Mouse (Mus musculus) hindbrain, embryonic 16.5 days (tissue): ENCODE results near the gene Hnrnpl. TPM values are rescaled to one million over a fixed set of nuclear protein-coding genes. Genes with fewer than 3 reads are reported as not detected.

Experiments used
- ATAC-seq: fragments of 200-750 bp; cut with Nextera tagmentation; 2 replicates; pipeline ENCODE4 v1.8.0; 2017; ENCODE audit warnings: moderate TSS enrichment, moderate library complexity
- H3K27ac ChIP-seq: fragments of 300-500 bp; sonication (generic); 2 replicates; pipeline ENCODE4 v1.5.1; 2014; ENCODE audit warnings: low read depth, mild to moderate bottlenecking, control low read depth, low read length, moderate library complexity
- H3K27me3 ChIP-seq: fragments of 300-500 bp; sonication (generic); replicated peaks from 2 replicates; pipeline ENCODE4 v1.6.1; 2014; ENCODE audit warnings: low read length; ENCODE audit not compliant: control insufficient read depth, insufficient read depth
- H3K36me3 ChIP-seq: fragments of 300-500 bp; sonication (generic); 2 replicates; pipeline ENCODE4 v1.6.1; 2014; ENCODE audit warnings: mild to moderate bottlenecking, low read length, moderate library complexity, mixed read lengths; ENCODE audit not compliant: control insufficient read depth, insufficient read depth
- H3K4me1 ChIP-seq: fragments of 300-500 bp; sonication (generic); 2 replicates; pipeline ENCODE4 v1.6.1; 2014; ENCODE audit warnings: low read depth, low read length; ENCODE audit not compliant: control insufficient read depth, insufficient read depth
- H3K4me2 ChIP-seq: fragments of 300-500 bp; sonication (generic); 2 replicates; pipeline ENCODE4 v1.6.1; 2014; ENCODE audit warnings: mild to moderate bottlenecking, low read length, control low read depth, moderate library complexity
- H3K4me3 ChIP-seq: fragments of 300-500 bp; sonication (generic); 2 replicates; pipeline ENCODE4 v1.5.1; 2014; ENCODE audit warnings: mild to moderate bottlenecking, low read length, control low read depth, moderate library complexity
- H3K9ac ChIP-seq: fragments of 300-500 bp; sonication (generic); 2 replicates; pipeline ENCODE4 v1.6.1; 2014; ENCODE audit warnings: low read depth, mild to moderate bottlenecking, control low read depth, low read length, moderate library complexity
- H3K9me3 ChIP-seq: fragments of 300-500 bp; sonication (generic); 2 replicates; pipeline ENCODE4 v1.6.1; 2014; ENCODE audit warnings: mild to moderate bottlenecking, low read length, moderate library complexity; ENCODE audit not compliant: control insufficient read depth
- WGBS: fragments of 180-500 bp; shearing (Covaris S2); extraction: QIAGEN DNeasy Blood & Tissue Kit; methylation state at CpG from one replicate; pipeline ENCODE4 v1.1.7; 2014; 5-methylcytosine and 5-hydroxymethylcytosine counted together
- polyA plus RNA-seq: library from polyadenylated mRNA; unstranded; fragments of >200 nt; fragmentation: Nextera tagmentation; extraction: Ambion mirVana; gene quantifications from 2 replicates; pipeline ENCODE4 v1.2.1, GENCODE M21; 2015

The Hnrnpl gene
- polyA plus RNA-seq, 1 experiment from 2014 or later, result 117 TPM

- Histone ChIP-seq H3K4me2 (peak overlapping the region; percentile 99), H3K36me3 (peaks cover 10% of the 10 kb centered on the region), H3K9me3 (no peaks in the 10 kb centered on the region), H3K4me1 (peaks cover 22% of the 10 kb centered on the region), H3K4me3 (peak overlapping the region; percentile 88), H3K27me3 (no peaks in the 10 kb centered on the region), H3K9ac (peak overlapping the region; percentile 97), H3K27ac (peak overlapping the region; percentile 100)
- ATAC-seq, result peak; percentile 64
- WGBS, result 0% methylated on average over 27 of the region's 32 CpGs
Measured at GRCm38 (mm10) chr7:28808957-28809393, 634 bp downstream of the Hnrnpl start.

DNA sequence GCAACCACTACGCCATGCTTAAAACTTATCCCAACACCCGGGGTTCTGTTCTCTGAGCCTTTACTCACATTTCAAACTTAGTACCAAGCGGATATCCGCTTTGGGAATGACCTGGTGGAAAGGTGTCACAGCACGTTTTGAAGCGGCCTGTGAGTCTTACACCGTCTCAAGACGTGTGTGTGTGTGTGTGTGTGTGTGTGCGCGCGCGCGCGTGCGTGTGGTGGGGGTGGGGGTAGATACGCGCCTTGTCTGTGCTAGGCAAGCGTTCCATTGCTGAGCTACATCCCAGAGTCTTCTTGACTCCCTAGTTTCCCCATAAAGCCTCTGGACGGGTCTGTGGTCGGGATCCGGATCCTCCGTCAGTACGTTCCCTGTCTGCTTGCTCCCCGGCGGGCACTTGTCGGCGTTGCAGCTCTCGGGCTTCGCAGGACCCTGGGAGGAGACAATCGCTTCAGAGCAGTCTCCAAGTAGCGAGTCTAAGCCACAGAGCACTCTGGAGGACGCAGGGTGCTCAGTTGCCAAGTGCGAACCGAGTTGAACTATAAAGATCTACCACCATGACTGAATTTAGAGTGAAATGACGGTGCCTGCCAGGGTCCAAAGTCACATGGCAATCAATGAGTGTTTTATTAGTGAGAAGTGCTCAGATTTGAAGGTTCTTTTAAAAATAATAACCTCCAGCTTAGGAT, 1.2 kb downstream of the Hnrnpl start:
- WGBS, result under 1% methylated on average over 35 of the region's 35 CpGs
- Histone ChIP-seq H3K27ac (peak overlapping the region; percentile 100), H3K4me2 (peak overlapping the region; percentile 99), H3K9ac (peak overlapping the region; percentile 97), H3K36me3 (peaks cover 16% of the 10 kb centered on the region), H3K4me1 (peaks cover 22% of the 10 kb centered on the region), H3K27me3 (no peaks in the 10 kb centered on the region), H3K4me3 (peak overlapping the region; percentile 88), H3K9me3 (no peaks in the 10 kb centered on the region)
- ATAC-seq, result peak; percentile 25

- Histone ChIP-seq H3K9me3 (no peaks in the 10 kb centered on the region), H3K9ac (peak overlapping the region; percentile 97), H3K4me2 (peak overlapping the region; percentile 99), H3K4me3 (peak overlapping the region; percentile 88), H3K36me3 (peaks cover 23% of the 10 kb centered on the region), H3K27me3 (no peaks in the 10 kb centered on the region), H3K27ac (peak overlapping the region; percentile 100), H3K4me1 (peaks cover 22% of the 10 kb centered on the region)
- peak; percentile 94 for ATAC-seq
- WGBS, result under 1% methylated on average over 69 of the region's 70 CpGs
Measured at GRCm38 (mm10) chr7:28810107-28811066, 2.0 kb downstream of the Hnrnpl start.

- no peak for ATAC-seq
- Histone ChIP-seq H3K27me3 (no peaks in the 10 kb centered on the region), H3K4me3 (peak overlapping the region; percentile 88), H3K36me3 (peaks cover 32% of the 10 kb centered on the region), H3K4me1 (peaks cover 22% of the 10 kb centered on the region), H3K4me2 (peak overlapping the region; percentile 73), H3K9me3 (no peaks in the 10 kb centered on the region), H3K9ac (peak overlapping the region; percentile 92), H3K27ac (peak overlapping the region; percentile 99)
- under 1% methylated on average over 40 of the region's 40 CpGs for WGBS
Measured at GRCm38 (mm10) chr7:28811228-28811627, 2.9 kb downstream of the Hnrnpl start.

DNA sequence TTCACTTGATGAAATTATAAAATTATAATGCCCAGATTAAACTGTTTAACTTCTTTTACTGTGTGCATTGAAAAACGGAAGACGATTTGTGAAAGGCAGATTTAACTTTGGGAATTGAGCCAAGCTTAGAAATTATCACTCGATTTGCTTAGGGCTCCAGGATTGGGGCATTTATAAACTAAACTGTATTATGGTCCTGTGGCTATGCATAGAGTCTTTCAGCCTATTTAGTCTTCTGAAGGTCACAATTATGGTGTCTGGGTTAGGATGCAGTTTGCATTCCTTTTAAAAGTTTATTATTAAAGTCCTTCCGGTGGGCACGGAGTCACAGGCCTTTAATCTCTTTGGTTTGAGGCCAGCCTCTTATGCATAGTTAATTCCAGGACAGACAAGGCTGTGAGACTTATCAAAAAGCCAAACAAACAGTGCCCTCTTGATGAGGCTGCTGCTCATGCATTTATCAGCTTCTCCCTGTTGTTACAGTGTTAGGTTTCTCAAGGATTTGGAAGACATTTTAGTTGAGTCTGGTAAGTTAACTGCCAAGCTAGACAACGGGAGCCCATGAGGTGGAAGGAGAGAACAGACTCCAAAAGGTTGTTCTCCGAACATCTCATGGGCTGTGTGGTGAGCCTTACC, 3.4 kb downstream of the Hnrnpl start:
- H3K4me2 ChIP-seq, result peak overlapping the region; percentile 73
- H3K4me1 ChIP-seq, result peaks cover 22% of the 10 kb centered on the region
- H3K4me3 ChIP-seq, result peak overlapping the region; percentile 88
- H3K9ac ChIP-seq, result peak overlapping the region; percentile 92
- no peak for ATAC-seq
- 10% methylated on average over 7 of the region's 7 CpGs for WGBS
- H3K36me3 ChIP-seq, result peaks cover 36% of the 10 kb centered on the region
- H3K27ac ChIP-seq, result peak overlapping the region; percentile 99; the same call in 1 of the 2 replicates
- no peaks in the 10 kb centered on the region for H3K27me3 ChIP-seq
- H3K9me3 ChIP-seq, result no peaks in the 10 kb centered on the region

DNA sequence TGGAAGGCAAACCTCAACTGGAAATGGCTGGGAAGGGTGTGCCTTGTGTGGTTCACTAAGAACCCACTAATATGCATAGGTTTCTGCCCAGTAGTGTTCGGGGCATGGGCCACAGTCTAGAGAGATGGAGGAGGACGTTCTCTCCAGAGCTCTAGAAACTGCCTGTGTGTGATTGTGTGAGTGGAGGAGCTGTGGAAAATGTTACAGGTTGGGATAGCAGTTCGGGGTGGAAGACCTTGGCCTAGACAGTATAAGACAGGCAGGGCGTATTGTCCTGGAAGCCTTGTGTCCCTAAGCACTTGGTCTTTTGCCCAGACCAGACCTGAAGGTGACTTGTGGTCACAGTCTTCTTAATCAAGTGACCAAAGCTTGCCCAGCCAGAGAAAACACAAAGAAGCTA, 4.1 kb downstream of the Hnrnpl start:
- H3K36me3 ChIP-seq, result peaks cover 40% of the 10 kb centered on the region
- peak overlapping the region; percentile 73 for H3K4me2 ChIP-seq
- H3K4me1 ChIP-seq, result peaks cover 27% of the 10 kb centered on the region
- 71% methylated on average over 4 of the region's 4 CpGs for WGBS
- ATAC-seq, result no peak
- H3K9me3 ChIP-seq, result no peaks in the 10 kb centered on the region
- no peaks in the 10 kb centered on the region for H3K27me3 ChIP-seq
- H3K27ac ChIP-seq, result no peak overlapping the region; the same call in 1 of the 2 replicates
- H3K9ac ChIP-seq, result peak overlapping the region; percentile 92
- peak overlapping the region; percentile 88 for H3K4me3 ChIP-seq

- H3K4me3 ChIP-seq, result no peak overlapping the region; the same call in 1 of the 2 replicates
Measured at GRCm38 (mm10) chr7:28812949-28813348, 4.6 kb downstream of the Hnrnpl start.

GRCm38 (mm10) chr7:28814306-28815034, 6.1 kb downstream of the Hnrnpl start:
- no peak for ATAC-seq
- H3K27me3 ChIP-seq, result no peaks in the 10 kb centered on the region
- H3K4me3 ChIP-seq, result no peak overlapping the region
- WGBS, result 92% methylated on average over 5 of the region's 5 CpGs
- no peaks in the 10 kb centered on the region for H3K9me3 ChIP-seq
- H3K27ac ChIP-seq, result no peak overlapping the region
- H3K36me3 ChIP-seq, result peaks cover 54% of the 10 kb centered on the region
- H3K9ac ChIP-seq, result no peak overlapping the region
- no peak overlapping the region for H3K4me2 ChIP-seq
- peaks cover 19% of the 10 kb centered on the region for H3K4me1 ChIP-seq

More at GRCm38 (mm10) chr7:28812949-28813348, 4.6 kb downstream of the Hnrnpl start:
- WGBS, result 83% methylated on average over 5 of the region's 5 CpGs
- ATAC-seq, result no peak
- peaks cover 43% of the 10 kb centered on the region for H3K36me3 ChIP-seq
- peaks cover 23% of the 10 kb centered on the region for H3K4me1 ChIP-seq
- no peaks in the 10 kb centered on the region for H3K27me3 ChIP-seq
- H3K9ac ChIP-seq, result no peak overlapping the region
- H3K9me3 ChIP-seq, result no peaks in the 10 kb centered on the region
- no peak overlapping the region for H3K27ac ChIP-seq
- peak overlapping the region; percentile 73 for H3K4me2 ChIP-seq
